Mouse (Mus musculus): ENCODE data around the gene Btrc. TPM values are rescaled to one million over a fixed set of nuclear protein-coding genes. Genes with fewer than 3 reads are reported as not detected.

The Btrc gene
- polyA plus RNA-seq, 1 experiment from 2014 or later, result 54.3 TPM

GRCm38 (mm10) chr19:45511406-45511805, 147.9 kb downstream of the Btrc start:
- Histone ChIP-seq H3K9ac (replicated peaks; ENCODE audit: low read length) (no peak overlapping the region), H3K36me3 (ENCODE audit: insufficient read depth, low read length) (peaks cover 14% of the 10 kb centered on the region), H3K4me1 (ENCODE audit: insufficient read depth, low read length) (no peaks in the 10 kb centered on the region), H3K27me3 (ENCODE audit: insufficient read depth, low read length) (no peaks in the 10 kb centered on the region), H3K9me3 (ENCODE audit: low read length) (no peaks in the 10 kb centered on the region), H3K27ac (ENCODE audit: low read length) (no peak overlapping the region), H3K4me2 (replicated peaks; ENCODE audit: low read depth, low read length) (no peak overlapping the region), H3K4me3 (ENCODE audit: low read length) (no peak overlapping the region)
- WGBS, result 82% methylated on average over 4 of the region's 4 CpGs
- ATAC-seq (ENCODE audit: low FRiP score, low TSS enrichment), result no peak

GRCm38 (mm10) chr19:45515341-45515740, 151.8 kb downstream of the Btrc start:
- no peaks in the 10 kb centered on the region for H3K27me3 ChIP-seq (ENCODE audit: insufficient read depth, low read length)
- H3K4me1 ChIP-seq (ENCODE audit: insufficient read depth, low read length), result no peaks in the 10 kb centered on the region
- no peak overlapping the region for H3K27ac ChIP-seq (ENCODE audit: low read length)
- H3K4me3 ChIP-seq (ENCODE audit: low read length), result no peak overlapping the region
- WGBS, result 100% methylated on average over 2 of the region's 2 CpGs
- ATAC-seq (ENCODE audit: low FRiP score, low TSS enrichment), result no peak
- H3K9ac ChIP-seq (replicated peaks; ENCODE audit: low read length), result no peak overlapping the region
- no peaks in the 10 kb centered on the region for H3K9me3 ChIP-seq (ENCODE audit: low read length)
- H3K36me3 ChIP-seq (ENCODE audit: insufficient read depth, low read length), result peaks cover 23% of the 10 kb centered on the region
- H3K4me2 ChIP-seq (replicated peaks; ENCODE audit: low read depth, low read length), result no peak overlapping the region

DNA sequence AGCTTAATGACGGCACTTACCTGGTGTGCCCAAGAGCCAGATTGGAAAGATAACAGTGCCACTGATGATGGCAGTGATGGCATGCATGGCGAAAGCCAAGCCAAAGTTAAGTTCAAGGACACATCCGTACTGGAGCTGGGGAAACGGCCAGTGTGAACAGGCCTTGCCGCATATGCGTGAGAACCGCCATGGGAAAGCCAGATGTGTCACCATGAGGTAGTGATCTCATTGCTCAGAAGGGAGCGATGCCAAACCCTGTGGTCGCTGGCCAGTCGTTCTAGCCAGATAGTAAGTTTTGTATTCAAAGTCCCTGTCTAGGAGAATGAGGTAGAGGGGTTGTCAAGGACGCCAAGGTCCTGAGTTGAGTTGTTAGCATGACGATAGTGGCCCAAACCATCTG, 152.7 kb downstream of the Btrc start:
- Histone ChIP-seq H3K27ac (ENCODE audit: low read length) (no peak overlapping the region), H3K4me1 (ENCODE audit: insufficient read depth, low read length) (no peaks in the 10 kb centered on the region), H3K36me3 (ENCODE audit: insufficient read depth, low read length) (peaks cover 23% of the 10 kb centered on the region), H3K9me3 (ENCODE audit: low read length) (no peaks in the 10 kb centered on the region), H3K27me3 (ENCODE audit: insufficient read depth, low read length) (no peaks in the 10 kb centered on the region), H3K9ac (replicated peaks; ENCODE audit: low read length) (no peak overlapping the region), H3K4me3 (ENCODE audit: low read length) (no peak overlapping the region), H3K4me2 (replicated peaks; ENCODE audit: low read depth, low read length) (no peak overlapping the region)
- no peak for ATAC-seq (ENCODE audit: low FRiP score, low TSS enrichment)
- WGBS, result 93% methylated on average over 12 of the region's 12 CpGs

DNA sequence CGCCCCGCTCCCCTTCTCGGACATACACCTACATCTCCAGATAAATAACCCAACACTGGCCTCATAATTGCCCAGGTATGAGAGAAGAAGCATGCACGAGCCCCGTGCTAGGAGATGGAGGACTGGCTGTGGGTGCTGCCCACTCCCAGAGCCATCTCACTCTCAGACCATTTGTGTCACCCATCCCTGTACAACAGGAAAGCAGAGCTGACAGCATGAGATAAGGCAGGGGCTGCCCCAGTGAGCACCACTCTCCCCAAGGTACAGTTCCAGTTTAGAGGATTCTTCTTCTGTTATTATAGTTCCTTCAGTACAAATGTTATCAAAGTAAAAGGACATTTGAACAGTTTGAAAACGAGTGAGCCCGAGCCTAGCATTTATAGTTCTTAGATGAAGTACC, 163.8 kb downstream of the Btrc start:
- peaks cover 24% of the 10 kb centered on the region; the same call in 1 of the 2 replicates for H3K4me1 ChIP-seq (ENCODE audit: insufficient read depth, low read length)
- no peak overlapping the region for H3K9ac ChIP-seq (replicated peaks; ENCODE audit: low read length)
- WGBS, result 90% methylated on average over 7 of the region's 7 CpGs
- H3K27me3 ChIP-seq (ENCODE audit: insufficient read depth, low read length), result no peaks in the 10 kb centered on the region
- H3K4me2 ChIP-seq (replicated peaks; ENCODE audit: low read depth, low read length), result no peak overlapping the region
- no peak overlapping the region for H3K4me3 ChIP-seq (ENCODE audit: low read length)
- no peak overlapping the region for H3K27ac ChIP-seq (ENCODE audit: low read length)
- no peaks in the 10 kb centered on the region for H3K9me3 ChIP-seq (ENCODE audit: low read length)
- H3K36me3 ChIP-seq (ENCODE audit: insufficient read depth, low read length), result peaks cover 28% of the 10 kb centered on the region
- no peak for ATAC-seq (ENCODE audit: low FRiP score, low TSS enrichment)

GRCm38 (mm10) chr19:45527931-45528534, 164.5 kb downstream of the Btrc start:
- no peak for ATAC-seq (ENCODE audit: low FRiP score, low TSS enrichment)
- peaks cover 24% of the 10 kb centered on the region; the same call in 1 of the 2 replicates for H3K4me1 ChIP-seq (ENCODE audit: insufficient read depth, low read length)
- H3K36me3 ChIP-seq (ENCODE audit: insufficient read depth, low read length), result peaks cover 28% of the 10 kb centered on the region
- H3K27ac ChIP-seq (ENCODE audit: low read length), result no peak overlapping the region
- no peaks in the 10 kb centered on the region for H3K9me3 ChIP-seq (ENCODE audit: low read length)
- H3K9ac ChIP-seq (replicated peaks; ENCODE audit: low read length), result no peak overlapping the region
- no peak overlapping the region for H3K4me3 ChIP-seq (ENCODE audit: low read length)
- H3K27me3 ChIP-seq (ENCODE audit: insufficient read depth, low read length), result no peaks in the 10 kb centered on the region
- 88% methylated on average over 10 of the region's 10 CpGs for WGBS
- no peak overlapping the region for H3K4me2 ChIP-seq (replicated peaks; ENCODE audit: low read depth, low read length)

GRCm38 (mm10) chr19:45529294-45529693, 165.8 kb downstream of the Btrc start:
- no peak overlapping the region for H3K9ac ChIP-seq (replicated peaks; ENCODE audit: low read length)
- H3K4me3 ChIP-seq (ENCODE audit: low read length), result no peak overlapping the region
- no peak overlapping the region for H3K27ac ChIP-seq (ENCODE audit: low read length)
- no peaks in the 10 kb centered on the region for H3K9me3 ChIP-seq (ENCODE audit: low read length)
- ATAC-seq (ENCODE audit: low FRiP score, low TSS enrichment), result 0 out of 2 replicates have a peak, but pooled peaks have one; percentile 60
- H3K27me3 ChIP-seq (ENCODE audit: insufficient read depth, low read length), result no peaks in the 10 kb centered on the region
- peaks cover 28% of the 10 kb centered on the region for H3K36me3 ChIP-seq (ENCODE audit: insufficient read depth, low read length)
- 66% methylated on average over 5 of the region's 5 CpGs for WGBS
- no peak overlapping the region for H3K4me2 ChIP-seq (replicated peaks; ENCODE audit: low read depth, low read length)
- H3K4me1 ChIP-seq (ENCODE audit: insufficient read depth, low read length), result peaks cover 24% of the 10 kb centered on the region; the same call in 1 of the 2 replicates

GRCm38 (mm10) chr19:45530200-45530995, 166.9 kb downstream of the Btrc start:
- no peaks in the 10 kb centered on the region for H3K9me3 ChIP-seq (ENCODE audit: low read length)
- H3K4me2 ChIP-seq (replicated peaks; ENCODE audit: low read depth, low read length), result no peak overlapping the region
- no peak overlapping the region for H3K9ac ChIP-seq (replicated peaks; ENCODE audit: low read length)
- H3K4me1 ChIP-seq (ENCODE audit: insufficient read depth, low read length), result peaks cover 24% of the 10 kb centered on the region; the same call in 1 of the 2 replicates
- peaks cover 25% of the 10 kb centered on the region for H3K36me3 ChIP-seq (ENCODE audit: insufficient read depth, low read length)
- no peak for ATAC-seq (ENCODE audit: low FRiP score, low TSS enrichment)
- no peak overlapping the region for H3K27ac ChIP-seq (ENCODE audit: low read length)
- no peak overlapping the region for H3K4me3 ChIP-seq (ENCODE audit: low read length)
- H3K27me3 ChIP-seq (ENCODE audit: insufficient read depth, low read length), result no peaks in the 10 kb centered on the region
- 71% methylated on average over 15 of the region's 15 CpGs for WGBS

DNA sequence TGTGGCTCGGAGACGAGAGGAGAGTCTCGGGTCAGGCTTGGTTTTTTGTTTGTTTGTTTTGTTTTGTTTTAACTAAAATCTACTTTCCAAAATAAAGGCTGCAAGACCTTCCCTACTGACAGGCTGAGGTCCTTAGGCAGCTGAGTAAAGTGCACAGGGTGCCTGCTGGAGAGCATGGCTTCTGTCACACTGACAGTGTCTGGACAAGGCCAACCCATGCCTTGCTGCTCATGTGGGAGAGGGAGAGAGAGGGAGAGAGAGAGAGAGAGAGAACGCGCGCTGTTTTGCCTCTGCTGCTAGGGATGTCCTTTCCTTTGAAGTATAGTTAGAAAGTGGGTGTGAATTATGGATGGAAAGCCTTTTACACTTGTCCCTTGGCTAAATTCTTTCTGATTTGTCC, 168.0 kb downstream of the Btrc start:
- H3K36me3 ChIP-seq (ENCODE audit: insufficient read depth, low read length), result peaks cover 25% of the 10 kb centered on the region
- H3K9me3 ChIP-seq (ENCODE audit: low read length), result no peaks in the 10 kb centered on the region
- H3K9ac ChIP-seq (replicated peaks; ENCODE audit: low read length), result no peak overlapping the region
- H3K4me3 ChIP-seq (ENCODE audit: low read length), result no peak overlapping the region
- H3K27ac ChIP-seq (ENCODE audit: low read length), result no peak overlapping the region
- peaks cover 3% of the 10 kb centered on the region; the same call in 1 of the 2 replicates for H3K27me3 ChIP-seq (ENCODE audit: insufficient read depth, low read length)
- 47% methylated on average over 6 of the region's 6 CpGs for WGBS
- no peak overlapping the region for H3K4me2 ChIP-seq (replicated peaks; ENCODE audit: low read depth, low read length)
- ATAC-seq (ENCODE audit: low FRiP score, low TSS enrichment), result no peak
- peaks cover 24% of the 10 kb centered on the region; the same call in 1 of the 2 replicates for H3K4me1 ChIP-seq (ENCODE audit: insufficient read depth, low read length)

- Histone ChIP-seq H3K9me3 (ENCODE audit: low read length) (no peaks in the 10 kb centered on the region), H3K36me3 (ENCODE audit: insufficient read depth, low read length) (peaks cover 8% of the 10 kb centered on the region), H3K27me3 (ENCODE audit: insufficient read depth, low read length) (peaks cover 3% of the 10 kb centered on the region; the same call in 1 of the 2 replicates), H3K4me3 (ENCODE audit: low read length) (no peak overlapping the region), H3K9ac (replicated peaks; ENCODE audit: low read length) (no peak overlapping the region), H3K4me1 (ENCODE audit: insufficient read depth, low read length) (peaks cover 24% of the 10 kb centered on the region; the same call in 1 of the 2 replicates), H3K27ac (ENCODE audit: low read length) (no peak overlapping the region), H3K4me2 (replicated peaks; ENCODE audit: low read depth, low read length) (no peak overlapping the region)
- no peak for ATAC-seq (ENCODE audit: low FRiP score, low TSS enrichment)
- WGBS, result 74% methylated on average over 7 of the region's 7 CpGs
Observed at GRCm38 (mm10) chr19:45533617-45534016, 170.1 kb downstream of the Btrc start.

GRCm38 (mm10) chr19:45535214-45535735, 171.7 kb downstream of the Btrc start:
- Histone ChIP-seq H3K27ac (ENCODE audit: low read length) (no peak overlapping the region), H3K9me3 (ENCODE audit: low read length) (no peaks in the 10 kb centered on the region), H3K9ac (replicated peaks; ENCODE audit: low read length) (no peak overlapping the region), H3K4me3 (ENCODE audit: low read length) (no peak overlapping the region), H3K4me2 (replicated peaks; ENCODE audit: low read depth, low read length) (no peak overlapping the region), H3K27me3 (ENCODE audit: insufficient read depth, low read length) (peaks cover 12% of the 10 kb centered on the region), H3K36me3 (ENCODE audit: insufficient read depth, low read length) (no peaks in the 10 kb centered on the region), H3K4me1 (ENCODE audit: insufficient read depth, low read length) (peaks cover 15% of the 10 kb centered on the region; the same call in 1 of the 2 replicates)
- WGBS, result 39% methylated on average over 8 of the region's 8 CpGs
- no peak for ATAC-seq (ENCODE audit: low FRiP score, low TSS enrichment)

Data from kidney, embryonic 16.5 days (tissue).